Mouse (Mus musculus): ENCODE data around the gene Gm21409. TPM values are rescaled to one million over a fixed set of nuclear protein-coding genes. Genes with fewer than 3 reads are reported as not detected.
"Not testable (repeated sequence)": the region's sequence is repeated elsewhere in the genome, so short reads cannot be mapped to it uniquely, and the experiment has no call there.

The Gm21409 gene
- not detected in 2 replicates for polyA plus RNA-seq (2012; rRNA removed)

GRCm38 (mm10) chrY:84746385-84746784, at the start of gene Gm21409:
Gm21409 (plus strand) TSS chrY:84746685.
- not testable (repeated sequence) for H3K4me3 ChIP-seq (ENCODE audit: insufficient read depth, low read length); H3K4me1 ChIP-seq (ENCODE audit: control insufficient read depth, insufficient read depth, low read length); H3K27ac ChIP-seq (ENCODE audit: insufficient read depth, low read length)

Other genes starting within 250 kb of the Gm21409 start
- not detected in 2 replicates for gene Gm21394, start 181.8 kb upstream of the Gm21409 start, polyA plus RNA-seq (2012; rRNA removed)